Mouse (Mus musculus) megakaryocyte-erythroid progenitor cell, adult 5-6 weeks (primary cell): ENCODE data around the gene Sez6l2. TPM values are rescaled to one million over a fixed set of nuclear protein-coding genes. Genes with fewer than 3 reads are reported as not detected.

Experiments used
- ATAC-seq: replicated peaks from 2 replicates; pipeline ENCODE4 v1.8.0; 2016; ENCODE audit warnings: mild to moderate bottlenecking, inconsistent platforms; ENCODE audit not compliant: severe bottlenecking, poor library complexity, low FRiP score, low TSS enrichment
- total RNA-seq, 2 experiments: library from RNA; stranded (forward) in 1 of 2; stranded (reverse) in 1 of 2; fragments of 200-1000, 215-1000 nt in 1 of 2; fragments of >200 nt in 1 of 2; fragmentation: Nextera tagmentation in 1 of 2; gene quantifications; 2 replicates each; pipeline ENCODE4 v1.2.3; 2014 to 2017

The Sez6l2 gene
- total RNA-seq, 2 experiments from 2014 or later = 3.2 TPM; not detected in 1

GRCm38 (mm10) chr7:126952646-126953045 lies 2.3 kb downstream of the Sez6l2 start:
- no peak for ATAC-seq

- no peak for ATAC-seq
Observed at GRCm38 (mm10) chr7:126955125-126955524, 4.8 kb downstream of the Sez6l2 start.

GRCm38 (mm10) chr7:126959780-126960179 lies 9.4 kb downstream of the Sez6l2 start:
- no peak for ATAC-seq

- no peak for ATAC-seq
Observed at GRCm38 (mm10) chr7:126961095-126961494, 10.7 kb downstream of the Sez6l2 start.

GRCm38 (mm10) chr7:126961965-126962364 lies 11.6 kb downstream of the Sez6l2 start:
- ATAC-seq = no peak

GRCm38 (mm10) chr7:126963548-126964286 lies 13.4 kb downstream of the Sez6l2 start:
- ATAC-seq = no peak; the same call in 1 of the 2 replicates

GRCm38 (mm10) chr7:126965568-126965967 lies 15.2 kb downstream of the Sez6l2 start:
- 0 out of 2 replicates have a peak, but pooled peaks have one; percentile 28 for ATAC-seq

- ATAC-seq = no peak
Observed at GRCm38 (mm10) chr7:126967361-126967760, 17.0 kb downstream of the Sez6l2 start.

- no peak for ATAC-seq
Observed at GRCm38 (mm10) chr7:126975493-126975892, 25.1 kb downstream of the Sez6l2 start.

- no peak for ATAC-seq
Observed at GRCm38 (mm10) chr7:126975893-126975949, 25.4 kb downstream of the Sez6l2 start, which contains the start of gene Cdipt. Gene Cdipt (plus strand): TSS chr7:126975914.

GRCm38 (mm10) chr7:126975950-126976866 lies 25.8 kb downstream of the Sez6l2 start, which contains the start of gene Cdiptos:
Gene Cdiptos (minus strand): TSS chr7:126976098.
- peak; percentile 95 for ATAC-seq

GRCm38 (mm10) chr7:126976878-126977459 lies 26.6 kb downstream of the Sez6l2 start:
- no peak for ATAC-seq

- ATAC-seq = no peak
Observed at GRCm38 (mm10) chr7:126978841-126979240, 28.5 kb downstream of the Sez6l2 start.

GRCm38 (mm10) chr7:126981601-126982000 lies 31.2 kb downstream of the Sez6l2 start:
- ATAC-seq = no peak

- ATAC-seq = no peak
Observed at GRCm38 (mm10) chr7:126982054-126982453, 31.7 kb downstream of the Sez6l2 start.

- no peak for ATAC-seq
Observed at GRCm38 (mm10) chr7:126983113-126983512, 32.8 kb downstream of the Sez6l2 start.

GRCm38 (mm10) chr7:126984667-126985444 lies 34.5 kb downstream of the Sez6l2 start:
- ATAC-seq = no peak

GRCm38 (mm10) chr7:126986319-126986718 lies 36.0 kb downstream of the Sez6l2 start:
- ATAC-seq = 0 out of 2 replicates have a peak, but pooled peaks have one; percentile 47

- no peak for ATAC-seq
Observed at GRCm38 (mm10) chr7:126988816-126989215, 38.5 kb downstream of the Sez6l2 start.

GRCm38 (mm10) chr7:126996449-126996848 lies 46.1 kb downstream of the Sez6l2 start:
- ATAC-seq = no peak
